Mouse (Mus musculus) heart, postnatal 0 days (tissue): ENCODE data around the gene Fgfr2. TPM values are rescaled to one million over a fixed set of nuclear protein-coding genes. Genes with fewer than 3 reads are reported as not detected.

Experiments used
- ATAC-seq: fragments of 200-750 bp; cut with Nextera tagmentation; 2 replicates; pipeline ENCODE4 v1.8.0; 2017; ENCODE audit warnings: low read depth, moderate number of reproducible peaks, moderate library complexity; ENCODE audit not compliant: insufficient read depth
- DNase-seq: peaks from one replicate; pipeline ENCODE4 v3.0.0-alpha.2; 2016; ENCODE audit warnings: low spot score
- H3K27ac ChIP-seq: fragments of 300-500 bp; sonication (generic); 2 replicates; pipeline ENCODE4 v1.5.1; 2014; ENCODE audit warnings: low read depth, mild to moderate bottlenecking
- H3K27me3 ChIP-seq: fragments of 300-500 bp; sonication (generic); 2 replicates; pipeline ENCODE4 v1.6.1; 2014; ENCODE audit warnings: low read length, mixed read lengths; ENCODE audit not compliant: control insufficient read depth, insufficient read depth
- H3K36me3 ChIP-seq: fragments of 300-500 bp; sonication (generic); replicated peaks from 2 replicates; pipeline ENCODE4 v1.6.1; 2014; ENCODE audit warnings: low read length, mixed read lengths; ENCODE audit not compliant: control insufficient read depth, insufficient read depth
- H3K4me1 ChIP-seq: fragments of 300-500 bp; sonication (generic); 2 replicates; pipeline ENCODE4 v1.6.1; 2014; ENCODE audit warnings: antibody characterized with exemption; ENCODE audit not compliant: control insufficient read depth, insufficient read depth
- H3K4me2 ChIP-seq: fragments of 300-500 bp; sonication (generic); 2 replicates; pipeline ENCODE4 v1.6.1; 2014; ENCODE audit warnings: low read depth, mild to moderate bottlenecking, low read length, moderate library complexity
- H3K4me3 ChIP-seq: fragments of 300-500 bp; sonication (generic); 2 replicates; pipeline ENCODE4 v1.5.1; 2014; ENCODE audit warnings: low read depth, low read length
- H3K9ac ChIP-seq: fragments of 300-500 bp; sonication (generic); replicated peaks from 2 replicates; pipeline ENCODE4 v1.6.1; 2014; ENCODE audit warnings: low read depth, low read length, mixed read lengths
- H3K9me3 ChIP-seq: fragments of 300-500 bp; sonication (generic); replicated peaks from 2 replicates; pipeline ENCODE4 v1.6.1; 2016; ENCODE audit warnings: low read length; ENCODE audit not compliant: control insufficient read depth
- CTCF ChIP-seq: IDR thresholded peaks from 2 replicates; pipeline ENCODE4 v1.5.1; 2016; ENCODE audit warnings: antibody characterized with exemption, control low read depth, low read depth
- EP300 ChIP-seq: IDR thresholded peaks from 2 replicates; pipeline ENCODE4 v1.6.1; 2016; ENCODE audit warnings: antibody characterized with exemption, low read depth
- WGBS: fragments of 180-500 bp; shearing (Covaris S2); extraction: QIAGEN DNeasy Blood & Tissue Kit; methylation state at CpG from one replicate; pipeline ENCODE4 v1.1.7; 2014; 5-methylcytosine and 5-hydroxymethylcytosine counted together
- polyA plus RNA-seq: library from polyadenylated mRNA; unstranded; fragments of >200 nt; fragmentation: Nextera tagmentation; extraction: Ambion mirVana; gene quantifications from 2 replicates; pipeline ENCODE4 v1.2.1, GENCODE M21; 2015
- total RNA-seq: library from RNA; depleted of rRNA; stranded (reverse); fragments of >200 nt; gene quantifications from 2 replicates; pipeline ENCODE4 v1.2.3, GENCODE M21; 2014; ENCODE audit warnings: low replicate concordance

The Fgfr2 gene
- total and polyA plus RNA-seq, 2 experiments from 2014 or later: 3.8 to 11.5 TPM

- ATAC-seq (no peak), DNase-seq (no peak)
- Histone ChIP-seq H3K27me3 (no peaks in the 10 kb centered on the region), H3K36me3 (peaks cover 79% of the 10 kb centered on the region), H3K9me3 (no peaks in the 10 kb centered on the region), H3K4me2 (no peak overlapping the region), H3K4me1 (peaks cover 7% of the 10 kb centered on the region), H3K9ac (no peak overlapping the region), H3K4me3 (no peak overlapping the region), H3K27ac (no peak overlapping the region)
- TF ChIP-seq CTCF: no peak
- no peak for TF ChIP-seq EP300
- WGBS: 92% methylated on average over 7 of the region's 7 CpGs
Observed at GRCm38 (mm10) chr7:130731792-130732191, 2391.4 kb downstream of the Fgfr2 start.

GRCm38 (mm10) chr7:130727560-130727959 lies 2395.6 kb downstream of the Fgfr2 start:
- Histone ChIP-seq H3K4me2 (no peak overlapping the region), H3K9me3 (no peaks in the 10 kb centered on the region), H3K27ac (peak overlapping the region; percentile 53), H3K27me3 (no peaks in the 10 kb centered on the region), H3K36me3 (peaks cover 58% of the 10 kb centered on the region), H3K4me1 (peaks cover 16% of the 10 kb centered on the region), H3K4me3 (no peak overlapping the region), H3K9ac (no peak overlapping the region)
- TF ChIP-seq EP300 (no peak), CTCF (no peak)
- no peak for DNase-seq
- ATAC-seq: no peak
- WGBS: 70% methylated on average over 4 of the region's 4 CpGs

GRCm38 (mm10) chr7:130726724-130727422 lies 2396.3 kb downstream of the Fgfr2 start:
- 31% methylated on average over 8 of the region's 8 CpGs for WGBS
- Histone ChIP-seq H3K9me3 (no peaks in the 10 kb centered on the region), H3K36me3 (peaks cover 54% of the 10 kb centered on the region), H3K4me1 (peaks cover 23% of the 10 kb centered on the region), H3K27ac (peak overlapping the region; percentile 53), H3K4me2 (no peak overlapping the region), H3K27me3 (no peaks in the 10 kb centered on the region), H3K4me3 (no peak overlapping the region), H3K9ac (no peak overlapping the region)
- peak; percentile 60 for ATAC-seq
- DNase-seq: peak; percentile 62
- peak; percentile 36; the same call in 1 of the 2 replicates for TF ChIP-seq EP300
- TF ChIP-seq CTCF: no peak

DNA sequence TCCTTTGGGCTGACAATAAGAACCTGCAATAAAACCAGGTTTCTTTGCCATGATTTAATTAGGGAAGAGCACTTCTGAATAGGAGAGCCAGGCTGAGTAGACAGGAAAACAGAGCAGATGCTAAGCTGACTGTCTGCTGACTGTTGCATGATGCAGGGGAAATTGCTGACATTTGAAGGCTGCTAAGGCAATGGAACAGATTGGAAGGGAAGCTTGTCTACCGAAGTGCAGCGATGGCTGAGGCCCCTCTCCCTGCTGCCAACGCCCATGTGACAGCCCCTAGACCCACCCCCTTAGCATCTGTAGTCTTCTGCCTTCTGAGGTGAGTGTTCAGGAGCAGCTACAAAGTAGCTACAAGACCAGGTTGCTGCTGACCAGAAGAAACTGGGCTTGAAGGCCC lies 2397.0 kb downstream of the Fgfr2 start:
- no peak overlapping the region for H3K4me2 ChIP-seq
- WGBS: 39% methylated on average over 3 of the region's 3 CpGs
- TF ChIP-seq CTCF (no peak), EP300 (no peak)
- no peak overlapping the region for H3K4me3 ChIP-seq
- H3K27ac ChIP-seq: peak overlapping the region; percentile 53
- DNase-seq: no peak
- H3K4me1 ChIP-seq: peaks cover 25% of the 10 kb centered on the region
- no peaks in the 10 kb centered on the region for H3K9me3 ChIP-seq
- H3K36me3 ChIP-seq: peaks cover 47% of the 10 kb centered on the region
- ATAC-seq: no peak
- H3K27me3 ChIP-seq: no peaks in the 10 kb centered on the region
- no peak overlapping the region for H3K9ac ChIP-seq

DNA sequence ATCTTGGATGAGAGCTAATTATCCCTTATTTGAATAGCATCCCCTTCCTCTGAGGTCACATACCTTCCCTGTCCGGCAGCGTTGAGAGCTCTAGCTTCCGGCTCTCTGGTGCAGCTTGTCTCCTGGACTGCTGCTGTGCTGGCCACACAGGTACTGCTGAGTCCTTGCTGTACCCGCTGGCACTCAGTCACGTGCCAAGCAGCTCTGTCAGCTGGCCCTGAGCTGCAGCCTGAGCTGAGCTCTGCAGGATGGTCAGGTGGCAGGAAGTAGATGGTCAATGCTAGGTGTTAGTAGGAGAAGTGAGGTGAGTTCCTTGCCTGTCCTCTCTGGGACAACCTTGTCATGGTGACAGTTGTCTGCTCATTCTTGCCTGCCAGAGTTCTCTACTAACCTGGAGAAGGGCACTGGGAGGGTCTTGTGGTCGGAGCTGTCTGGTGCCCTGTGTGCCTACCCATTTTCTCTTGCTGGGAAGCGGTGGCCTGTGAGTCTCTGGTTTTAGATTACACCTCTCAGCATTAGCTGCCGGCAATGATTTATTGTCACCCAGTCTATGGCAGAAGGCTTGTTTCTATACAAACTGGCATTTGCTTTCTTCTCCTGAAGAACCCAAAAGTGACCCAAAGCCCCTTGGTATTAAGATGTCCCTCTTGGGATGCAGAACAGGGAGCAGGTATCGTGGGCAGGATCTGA lies 2402.4 kb downstream of the Fgfr2 start:
- Histone ChIP-seq H3K36me3 (peaks cover 35% of the 10 kb centered on the region), H3K9me3 (no peaks in the 10 kb centered on the region), H3K9ac (no peak overlapping the region), H3K4me1 (0 out of 2 replicates have a peak, but pooled peaks cover 10% of the 10 kb centered on the region), H3K27ac (peak overlapping the region; percentile 77), H3K4me3 (no peak overlapping the region), H3K4me2 (no peak overlapping the region), H3K27me3 (no peaks in the 10 kb centered on the region)
- ATAC-seq (no peak), DNase-seq (no peak)
- WGBS: 73% methylated on average over 9 of the region's 9 CpGs
- TF ChIP-seq CTCF (no peak), EP300 (no peak)
